Mouse (Mus musculus) liver, postnatal 0 days (tissue): ENCODE data around the gene Il33. TPM values are rescaled to one million over a fixed set of nuclear protein-coding genes. Genes with fewer than 3 reads are reported as not detected.

Experiments used
- ATAC-seq: fragments of 200-750 bp; cut with Nextera tagmentation; 2 replicates; pipeline ENCODE4 v1.8.0; 2017; ENCODE audit warnings: mild to moderate bottlenecking, moderate library complexity
- DNase-seq: peaks from one replicate; pipeline ENCODE4 v3.0.0-alpha.2; 2016
- H3K27ac ChIP-seq: fragments of 300-500 bp; sonication (generic); 2 replicates; pipeline ENCODE4 v1.5.1; 2014; ENCODE audit warnings: antibody characterized with exemption, moderate library complexity, mild to moderate bottlenecking, low read depth
- H3K27me3 ChIP-seq: fragments of 300-500 bp; sonication (generic); 2 replicates; pipeline ENCODE4 v1.6.1; 2014; ENCODE audit warnings: low read length, control low read depth, mixed read lengths; ENCODE audit not compliant: insufficient read depth
- H3K36me3 ChIP-seq: fragments of 300-500 bp; sonication (generic); replicated peaks from 2 replicates; pipeline ENCODE4 v1.6.1; 2014; ENCODE audit warnings: mild to moderate bottlenecking, control low read depth, low read length, moderate library complexity, mixed read lengths; ENCODE audit not compliant: insufficient read depth
- H3K4me1 ChIP-seq: fragments of 300-500 bp; sonication (generic); 2 replicates; pipeline ENCODE4 v1.6.1; 2014; ENCODE audit warnings: antibody characterized with exemption, mild to moderate bottlenecking, control low read depth; ENCODE audit not compliant: insufficient read depth
- H3K4me2 ChIP-seq: fragments of 300-500 bp; sonication (generic); 2 replicates; pipeline ENCODE4 v1.6.1; 2014; ENCODE audit warnings: low read depth, mild to moderate bottlenecking, low read length, moderate library complexity, mixed read lengths
- H3K4me3 ChIP-seq: fragments of 300-500 bp; sonication (generic); 2 replicates; pipeline ENCODE4 v1.5.1; 2014; ENCODE audit warnings: low read depth, low read length
- H3K9ac ChIP-seq: fragments of 300-500 bp; sonication (generic); replicated peaks from 2 replicates; pipeline ENCODE4 v1.6.1; 2014; ENCODE audit warnings: mild to moderate bottlenecking, moderate library complexity
- H3K9me3 ChIP-seq: fragments of 300-500 bp; sonication (generic); 2 replicates; pipeline ENCODE4 v1.6.1; 2016; ENCODE audit warnings: mild to moderate bottlenecking, control low read depth, low read length, mixed read lengths
- CTCF ChIP-seq: sonication (generic); IDR thresholded peaks from 2 replicates; pipeline ENCODE4 v1.5.1; 2016; ENCODE audit warnings: antibody characterized with exemption, low read depth
- EP300 ChIP-seq: IDR thresholded peaks from 2 replicates; pipeline ENCODE4 v1.6.1; 2016; ENCODE audit warnings: antibody characterized with exemption, low read depth, mild to moderate bottlenecking
- WGBS: fragments of 180-500 bp; shearing (Covaris S2); extraction: QIAGEN DNeasy Blood & Tissue Kit; methylation state at CpG from one replicate; pipeline ENCODE4 v1.1.7; 2014; ENCODE audit not compliant: insufficient replicate concordance; 5-methylcytosine and 5-hydroxymethylcytosine counted together
- polyA plus RNA-seq: library from polyadenylated mRNA; unstranded; fragments of >200 nt; fragmentation: Nextera tagmentation; extraction: Ambion mirVana; gene quantifications from 2 replicates; pipeline ENCODE4 v1.2.1, GENCODE M21; 2015

The Il33 gene
- polyA plus RNA-seq, 1 experiment from 2014 or later: 1.6 TPM

GRCm38 (mm10) chr19:29955454-29955853 lies 30.5 kb downstream of the Il33 start:
- no peak for DNase-seq
- no peak overlapping the region for H3K4me2 ChIP-seq
- H3K9me3 ChIP-seq: no peaks in the 10 kb centered on the region
- no peak overlapping the region for H3K9ac ChIP-seq
- TF ChIP-seq EP300 (no peak), CTCF (no peak)
- no peaks in the 10 kb centered on the region for H3K36me3 ChIP-seq
- 46% methylated on average over 2 of the region's 2 CpGs for WGBS
- no peaks in the 10 kb centered on the region for H3K4me1 ChIP-seq
- no peaks in the 10 kb centered on the region for H3K27me3 ChIP-seq
- H3K4me3 ChIP-seq: no peak overlapping the region
- H3K27ac ChIP-seq: no peak overlapping the region
- ATAC-seq: no peak

- ATAC-seq (no peak), DNase-seq (no peak)
- H3K27me3 ChIP-seq: no peaks in the 10 kb centered on the region
- H3K4me2 ChIP-seq: no peak overlapping the region
- no peaks in the 10 kb centered on the region for H3K4me1 ChIP-seq
- no peak overlapping the region for H3K27ac ChIP-seq
- H3K4me3 ChIP-seq: no peak overlapping the region
- H3K9me3 ChIP-seq: no peaks in the 10 kb centered on the region
- WGBS: 63% methylated on average over 4 of the region's 4 CpGs
- TF ChIP-seq CTCF: no peak
- no peak for TF ChIP-seq EP300
- H3K9ac ChIP-seq: no peak overlapping the region
- H3K36me3 ChIP-seq: no peaks in the 10 kb centered on the region
Measured at GRCm38 (mm10) chr19:29960906-29961305, 36.0 kb downstream of the Il33 start.

GRCm38 (mm10) chr19:29961842-29962241 lies 36.9 kb downstream of the Il33 start:
- TF ChIP-seq CTCF (no peak), EP300 (no peak)
- Histone ChIP-seq H3K9me3 (no peaks in the 10 kb centered on the region), H3K27me3 (no peaks in the 10 kb centered on the region), H3K4me3 (no peak overlapping the region), H3K4me1 (no peaks in the 10 kb centered on the region), H3K27ac (no peak overlapping the region), H3K9ac (no peak overlapping the region), H3K4me2 (no peak overlapping the region), H3K36me3 (no peaks in the 10 kb centered on the region)
- DNase-seq (no peak), ATAC-seq (no peak)
- 37% methylated on average over 6 of the region's 6 CpGs for WGBS

- Histone ChIP-seq H3K27ac (no peak overlapping the region), H3K4me3 (no peak overlapping the region), H3K27me3 (no peaks in the 10 kb centered on the region), H3K4me1 (no peaks in the 10 kb centered on the region), H3K36me3 (no peaks in the 10 kb centered on the region), H3K4me2 (no peak overlapping the region), H3K9me3 (no peaks in the 10 kb centered on the region), H3K9ac (no peak overlapping the region)
- 69% methylated on average over 2 of the region's 2 CpGs for WGBS
- TF ChIP-seq CTCF: no peak
- no peak for TF ChIP-seq EP300
- ATAC-seq (no peak), DNase-seq (no peak)
Measured at GRCm38 (mm10) chr19:29963598-29964092, 38.7 kb downstream of the Il33 start.

- H3K4me2 ChIP-seq: no peak overlapping the region
- TF ChIP-seq EP300: no peak
- no peak for TF ChIP-seq CTCF
- no peaks in the 10 kb centered on the region for H3K4me1 ChIP-seq
- ATAC-seq (no peak), DNase-seq (no peak)
- no peak overlapping the region for H3K27ac ChIP-seq
- H3K4me3 ChIP-seq: no peak overlapping the region
- WGBS: 64% methylated on average over 3 of the region's 3 CpGs
- no peaks in the 10 kb centered on the region for H3K9me3 ChIP-seq
- H3K36me3 ChIP-seq: no peaks in the 10 kb centered on the region
- H3K27me3 ChIP-seq: no peaks in the 10 kb centered on the region
- H3K9ac ChIP-seq: no peak overlapping the region
Measured at GRCm38 (mm10) chr19:29967960-29968359, 43.0 kb downstream of the Il33 start.

- Histone ChIP-seq H3K4me3 (no peak overlapping the region), H3K4me1 (no peaks in the 10 kb centered on the region), H3K36me3 (no peaks in the 10 kb centered on the region), H3K27me3 (no peaks in the 10 kb centered on the region), H3K27ac (no peak overlapping the region), H3K9ac (no peak overlapping the region), H3K4me2 (no peak overlapping the region), H3K9me3 (no peaks in the 10 kb centered on the region)
- 59% methylated on average over 5 of the region's 5 CpGs for WGBS
- ATAC-seq (no peak), DNase-seq (no peak)
- TF ChIP-seq CTCF (no peak), EP300 (no peak)
Measured at GRCm38 (mm10) chr19:29973396-29973795, 48.5 kb downstream of the Il33 start.

- no peak overlapping the region for H3K4me3 ChIP-seq
- H3K27ac ChIP-seq: no peak overlapping the region
- ATAC-seq (no peak), DNase-seq (no peak)
- H3K4me2 ChIP-seq: no peak overlapping the region
- H3K9ac ChIP-seq: no peak overlapping the region
- no peaks in the 10 kb centered on the region for H3K9me3 ChIP-seq
- 55% methylated on average over 2 of the region's 2 CpGs for WGBS
- H3K4me1 ChIP-seq: no peaks in the 10 kb centered on the region
- H3K36me3 ChIP-seq: no peaks in the 10 kb centered on the region
- H3K27me3 ChIP-seq: no peaks in the 10 kb centered on the region
- TF ChIP-seq CTCF (peak; percentile 63), EP300 (no peak)
Measured at GRCm38 (mm10) chr19:29978847-29979246, 53.9 kb downstream of the Il33 start.
